Mouse (Mus musculus) G1E (cell line): Measurements from ENCODE around the gene Pard3.

Experiments used
- CTCF ChIP-seq: IDR thresholded peaks from 2 replicates; pipeline ENCODE4 v1.5.1; 2012; ENCODE audit warnings: low read depth, low read length, inconsistent platforms, mixed read lengths
- GATA1 ChIP-seq: IDR thresholded peaks from 2 replicates; pipeline ENCODE4 v1.6.1; 2012; ENCODE audit warnings: borderline replicate concordance, low read length, inconsistent platforms, mixed read lengths
- POLR2AphosphoS5 ChIP-seq: IDR thresholded peaks from 2 replicates; pipeline ENCODE4 v1.6.1; 2012; ENCODE audit warnings: low read depth, low read length, inconsistent platforms; ENCODE audit not compliant: insufficient replicate concordance
- TAL1 ChIP-seq: conservative IDR thresholded peaks from 2 replicates; pipeline ENCODE4 v1.6.1; 2012; ENCODE audit warnings: low read depth, low read length, inconsistent platforms, mixed read lengths

GRCm38 (mm10) chr8:127563634-127564033, 499.9 kb downstream of the Pard3 start:
- no peak for TF ChIP-seq GATA1
- TF ChIP-seq CTCF = no peak
- TF ChIP-seq TAL1 = no peak
- TF ChIP-seq POLR2AphosphoS5 = no peak
